9 mouse cellular contexts compared by ENCODE assay signal in the genomic region with DNA sequence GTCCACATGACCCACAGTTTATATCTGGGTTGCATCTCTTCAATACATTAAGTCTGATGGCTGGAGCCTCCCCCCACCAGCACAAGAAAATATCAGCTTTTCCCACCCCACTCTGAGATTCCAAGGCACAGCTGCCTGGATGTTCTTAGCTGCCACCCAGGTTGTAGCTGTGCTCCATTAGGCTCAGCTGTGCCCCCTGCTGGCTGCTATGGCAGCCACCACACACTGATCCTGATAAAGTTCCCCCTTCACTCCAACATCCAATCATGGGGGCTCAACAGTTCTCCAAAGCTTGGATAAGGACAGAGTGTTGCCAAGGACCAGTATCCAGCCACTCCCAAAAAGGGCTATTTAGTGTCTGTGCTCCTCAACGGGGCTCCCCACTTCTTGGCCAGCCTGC. TPM values are rescaled to one million over a fixed set of nuclear protein-coding genes. Genes with fewer than 3 reads are reported as not detected.
DNase-seq lines count a peak whose midpoint lies in the region; ATAC-seq and TF ChIP-seq lines count a peak whose summit lies in the region.
"Had no signal": no experiment of that assay in that cellular context is flagged by ENCODE, and none has a peak within 500 bp of the region (broad histone marks: within the 10 kb centered on the region; RNA-seq: fewer than 3 reads in every experiment).

No protein-coding gene starts in this region.

- no peak for DNase-seq in heart, adult 2 months
- peak; percentile 48 for DNase-seq in right cerebral cortex, postnatal 14 days
- DNase-seq in right cerebral cortex, adult 2 months (ENCODE audit: low spot score in 2 of 2), result no peak
- DNase-seq in kidney, adult 9 months, result peak; percentile 48
- DNase-seq in retina, postnatal 1 day, result peak; percentile 65
- no peak for DNase-seq in frontal cortex, postnatal 10 days (ENCODE audit: low spot score in 2 of 2)
- DNase-seq: liver, embryonic 13.5 days had no signal

- no peak for TF ChIP-seq POLR2A in heart, adult 2 months (IDR thresholded peaks at IDR 0.05; ENCODE audit: insufficient read depth, low read depth, low read length)
- TF ChIP-seq POLR2A in bone marrow macrophage, adult 2 months (IDR thresholded peaks at IDR 0.05; ENCODE audit: borderline replicate concordance, low read depth, low read length), result no peak

- TF ChIP-seq EP300 in heart, adult 2 months (IDR thresholded peaks at IDR 0.05; ENCODE audit: insufficient read depth, low read depth, low read length), result no peak

- no peaks in the 10 kb centered on the region for H3K9me3 ChIP-seq in heart, embryonic 11.5 days (replicated peaks; ENCODE audit: control insufficient read depth, low read length)
- H3K9me3 ChIP-seq: liver, embryonic 13.5 days had no signal

- no peak for ATAC-seq in heart, embryonic 11.5 days (replicated peaks; ENCODE audit: insufficient number of reproducible peaks, low FRiP score, low TSS enrichment)

- no peak overlapping the region for H3K27ac ChIP-seq in heart, adult 2 months
- no peak overlapping the region for H3K27ac ChIP-seq in heart, embryonic 11.5 days (ENCODE audit: low read depth, low read length)
- no peak overlapping the region for H3K27ac ChIP-seq in bone marrow macrophage, adult 2 months (ENCODE audit: insufficient read depth, low read depth, low read length)
- H3K27ac ChIP-seq: liver, embryonic 13.5 days had no signal

- peaks cover 3% of the 10 kb centered on the region; the same call in 1 of the 2 replicates for H3K4me1 ChIP-seq in heart, adult 2 months (ENCODE audit: control insufficient read depth, insufficient read depth, low read length)
- H3K4me1 ChIP-seq in heart, embryonic 11.5 days (ENCODE audit: control insufficient read depth, insufficient read depth, low read length), result no peaks in the 10 kb centered on the region
- no peaks in the 10 kb centered on the region for H3K4me1 ChIP-seq in bone marrow macrophage, adult 2 months (ENCODE audit: control insufficient read depth, insufficient read depth, low read length)
- H3K4me1 ChIP-seq: liver, embryonic 13.5 days had no signal

- no peak overlapping the region for H3K4me2 ChIP-seq in heart, embryonic 11.5 days
- H3K4me2 ChIP-seq: liver, embryonic 13.5 days had no signal

- no peak overlapping the region for H3K9ac ChIP-seq in heart, adult 2 months (ENCODE audit: low read depth, low read length)
- H3K9ac ChIP-seq in heart, embryonic 11.5 days (ENCODE audit: low read depth, low read length), result no peak overlapping the region
- H3K9ac ChIP-seq: liver, embryonic 13.5 days had no signal

- no peaks in the 10 kb centered on the region for H3K36me3 ChIP-seq in heart, adult 2 months (ENCODE audit: control insufficient read depth, insufficient read depth, low read length)
- H3K36me3 ChIP-seq in heart, embryonic 11.5 days (ENCODE audit: control insufficient read depth, insufficient read depth, low read length), result no peaks in the 10 kb centered on the region
- H3K36me3 ChIP-seq: liver, embryonic 13.5 days had no signal

- intact Hi-C loops in heart, adult 2 months (cut with DNase I), result loop anchor here (2.0 kb wide), 1 partner anchor 106 kb away; no protein-coding TSS in a partner anchor

- H3K27me3 ChIP-seq in heart, adult 2 months (ENCODE audit: control insufficient read depth, insufficient read depth, low read length), result no peaks in the 10 kb centered on the region
- H3K27me3 ChIP-seq in heart, embryonic 11.5 days (ENCODE audit: control insufficient read depth, insufficient read depth, low read length), result no peaks in the 10 kb centered on the region
- H3K27me3 ChIP-seq: liver, embryonic 13.5 days had no signal

- no peaks in the 10 kb centered on the region for H3K79me2 ChIP-seq in heart, adult 2 months (replicated peaks; ENCODE audit: control insufficient read depth, insufficient read depth, low read length)

- 53% methylated on average over 1 of the region's 1 CpGs for WGBS in heart, adult 2 months
- WGBS in heart, embryonic 11.5 days (ENCODE audit: insufficient replicate concordance), result 48% methylated on average over 1 of the region's 1 CpGs

- TF ChIP-seq CTCF in heart, adult 2 months (IDR thresholded peaks at IDR 0.05), result peak; percentile 66
- peak; percentile 66 for TF ChIP-seq CTCF in bone marrow macrophage, adult 2 months (IDR thresholded peaks at IDR 0.05; ENCODE audit: low read depth, low read length)

- no peak overlapping the region for H3K4me3 ChIP-seq in heart, adult 2 months
- H3K4me3 ChIP-seq in heart, embryonic 11.5 days (ENCODE audit: low read depth, low read length), result no peak overlapping the region
- H3K4me3 ChIP-seq in bone marrow macrophage, adult 2 months (ENCODE audit: insufficient read depth, low read length), result no peak overlapping the region
- H3K4me3 ChIP-seq: liver, embryonic 13.5 days had no signal

RNA-seq across cellular contexts. Expression of a gene that starts 48.3 kb away (rescaled TPM):
- 1 to 10 TPM; 1.3 to 2.9 TPM for total RNA-seq in heart, adult 2 months (2021)
- polyA plus RNA-seq in heart, adult 2 months (2012; rRNA removed), result 2.2 and 2.5 TPM in 2 replicates
- polyA plus RNA-seq in heart, embryonic 11.5 days (2014; fragmentation: Nextera tagmentation; extraction: Ambion mirVana), result 0.93 and 1.5 TPM in 2 replicates
- polyA plus RNA-seq in bone marrow macrophage, adult 2 months (2012; ENCODE audit: insufficient read depth, insufficient read length, missing spikeins), result not detected in 2 replicates

Comparison
In these comparisons a context has a peak if more than half of its experiments do, and no peak if none do; other contexts are left out.
1. DNase-seq: peak in right cerebral cortex, postnatal 14 days (single experiment), kidney, adult 9 months (single experiment) and retina, postnatal 1 day (single experiment); none in heart, adult 2 months (0 of 2), right cerebral cortex, adult 2 months (0 of 2) and frontal cortex, postnatal 10 days (0 of 2).